Mouse (Mus musculus) liver, postnatal 0 days (tissue): ENCODE measurements around the gene 2510002D24Rik.

Experiments
- CTCF ChIP-seq: sonication (generic); IDR thresholded peaks from 2 replicates; pipeline ENCODE4 v1.5.1; 2016; ENCODE audit warnings: antibody characterized with exemption, low read depth
- EP300 ChIP-seq: IDR thresholded peaks from 2 replicates; pipeline ENCODE4 v1.6.1; 2016; ENCODE audit warnings: antibody characterized with exemption, low read depth, mild to moderate bottlenecking

- TF ChIP-seq EP300 (no peak), CTCF (no peak)
Measured at GRCm38 (mm10) chr16:18809001-18809400, 27.4 kb upstream of the 2510002D24Rik start.
